Mouse (Mus musculus): Measurements from ENCODE around the gene Rnf26. TPM values are rescaled to one million over a fixed set of nuclear protein-coding genes. Genes with fewer than 3 reads are reported as not detected.
A peak's percentile ranks its signal among the peaks of the same experiment; 100 is the strongest.

The Rnf26 gene
- polyA plus RNA-seq, 1 experiment from 2014 or later: 61.7 TPM

DNA sequence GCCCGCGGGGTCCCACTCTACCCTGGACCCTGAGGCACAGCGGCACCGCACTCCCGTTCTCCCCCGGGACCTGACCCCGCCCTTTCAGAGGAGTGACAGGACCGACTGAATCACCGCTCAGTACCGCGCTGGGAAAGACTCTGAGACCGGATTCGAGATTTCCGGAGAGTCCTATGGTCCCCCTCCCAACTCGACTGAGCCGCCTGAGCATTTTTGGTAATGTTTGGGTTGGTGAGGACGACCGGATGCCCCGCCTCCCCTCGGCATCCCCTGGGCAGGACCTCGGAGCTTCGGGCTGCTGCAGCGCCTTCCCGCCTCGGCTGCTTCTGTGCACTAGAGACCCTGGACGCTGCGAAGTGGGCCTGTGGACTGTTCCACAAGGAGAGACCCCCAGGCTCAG is 16.7 kb upstream of the Rnf26 start:
- peak overlapping the region; percentile 22 for H3K4me3 ChIP-seq (ENCODE audit: low read depth, low read length)
- under 1% methylated on average over 27 of the region's 27 CpGs for WGBS
- H3K9ac ChIP-seq (replicated peaks; ENCODE audit: low read depth, low read length): 0 out of 2 replicates have a peak overlapping the region, but pooled peaks have one; percentile 14
- no peaks in the 10 kb centered on the region for H3K9me3 ChIP-seq (ENCODE audit: control insufficient read depth, low read depth, low read length)
- H3K36me3 ChIP-seq (ENCODE audit: control insufficient read depth, insufficient read depth, low read length): no peaks in the 10 kb centered on the region
- peak overlapping the region; percentile 53 for H3K4me2 ChIP-seq (replicated peaks; ENCODE audit: low read depth, low read length)
- peak; percentile 46; the same call in 1 of the 2 replicates for ATAC-seq (ENCODE audit: insufficient number of reproducible peaks, insufficient read depth, low FRiP score, low read depth)
- peak overlapping the region; percentile 84 for H3K27ac ChIP-seq (ENCODE audit: low read length)
- no peaks in the 10 kb centered on the region for H3K27me3 ChIP-seq (ENCODE audit: control insufficient read depth, insufficient read depth, low read length)
- peaks cover 35% of the 10 kb centered on the region for H3K4me1 ChIP-seq (ENCODE audit: control insufficient read depth, insufficient read depth, low read length)

DNA sequence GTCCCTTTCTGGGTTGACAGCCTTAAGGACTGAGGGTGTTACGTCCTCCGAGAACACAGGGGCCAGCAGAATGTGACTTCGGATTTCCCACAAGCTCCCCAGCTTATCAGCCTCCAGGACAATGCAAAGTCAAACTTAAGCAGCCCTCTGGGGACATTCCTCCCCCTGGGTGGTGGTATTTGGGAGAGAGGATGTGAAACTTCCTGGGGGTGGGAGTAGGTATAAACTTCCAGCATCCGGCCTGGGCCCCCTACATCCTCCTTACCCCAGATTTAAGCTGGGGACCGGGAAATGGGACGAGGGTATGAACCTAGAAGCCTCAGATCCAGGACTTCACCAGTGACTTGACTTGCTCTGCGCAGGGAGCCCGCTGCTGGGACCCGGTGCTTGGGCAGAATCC is 16.3 kb upstream of the Rnf26 start:
- Histone ChIP-seq H3K9ac (replicated peaks; ENCODE audit: low read depth, low read length) (0 out of 2 replicates have a peak overlapping the region, but pooled peaks have one; percentile 14), H3K27ac (ENCODE audit: low read length) (peak overlapping the region; percentile 84), H3K4me1 (ENCODE audit: control insufficient read depth, insufficient read depth, low read length) (peaks cover 33% of the 10 kb centered on the region), H3K4me2 (replicated peaks; ENCODE audit: low read depth, low read length) (peak overlapping the region; percentile 53), H3K36me3 (ENCODE audit: control insufficient read depth, insufficient read depth, low read length) (no peaks in the 10 kb centered on the region), H3K4me3 (ENCODE audit: low read depth, low read length) (peak overlapping the region; percentile 22), H3K9me3 (ENCODE audit: control insufficient read depth, low read depth, low read length) (no peaks in the 10 kb centered on the region), H3K27me3 (ENCODE audit: control insufficient read depth, insufficient read depth, low read length) (no peaks in the 10 kb centered on the region)
- WGBS: 4% methylated on average over 9 of the region's 9 CpGs
- no peak for ATAC-seq (ENCODE audit: insufficient number of reproducible peaks, insufficient read depth, low FRiP score, low read depth)

DNA sequence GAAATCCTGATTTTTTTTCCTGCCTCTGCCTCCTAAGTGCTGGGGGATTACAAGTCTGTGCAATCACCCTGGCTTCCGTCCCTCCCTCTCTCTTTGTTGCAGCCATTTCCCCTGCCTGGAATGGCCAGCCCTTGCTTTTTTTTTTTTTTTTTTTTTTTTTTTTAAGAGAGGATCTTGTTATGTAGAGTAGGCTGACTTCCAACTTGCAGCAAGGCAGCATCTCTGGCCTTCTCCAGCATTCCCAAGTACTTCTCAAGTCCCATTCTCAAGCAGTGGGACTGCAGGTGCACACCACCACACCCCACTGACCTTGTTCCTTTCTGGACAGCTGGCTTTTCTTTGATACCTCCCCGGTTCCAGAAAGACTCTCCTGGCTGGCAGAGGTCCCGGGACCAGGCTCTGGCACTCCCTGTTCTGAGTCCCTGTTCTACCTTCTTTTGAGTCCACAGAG is 14.1 kb upstream of the Rnf26 start:
- Histone ChIP-seq H3K9me3 (ENCODE audit: control insufficient read depth, low read depth, low read length) (no peaks in the 10 kb centered on the region), H3K27me3 (ENCODE audit: control insufficient read depth, insufficient read depth, low read length) (no peaks in the 10 kb centered on the region), H3K4me2 (replicated peaks; ENCODE audit: low read depth, low read length) (no peak overlapping the region), H3K4me3 (ENCODE audit: low read depth, low read length) (no peak overlapping the region), H3K4me1 (ENCODE audit: control insufficient read depth, insufficient read depth, low read length) (peaks cover 21% of the 10 kb centered on the region), H3K9ac (replicated peaks; ENCODE audit: low read depth, low read length) (no peak overlapping the region), H3K27ac (ENCODE audit: low read length) (no peak overlapping the region), H3K36me3 (ENCODE audit: control insufficient read depth, insufficient read depth, low read length) (no peaks in the 10 kb centered on the region)
- WGBS: 66% methylated on average over 3 of the region's 3 CpGs
- ATAC-seq (ENCODE audit: insufficient number of reproducible peaks, insufficient read depth, low FRiP score, low read depth): no peak

DNA sequence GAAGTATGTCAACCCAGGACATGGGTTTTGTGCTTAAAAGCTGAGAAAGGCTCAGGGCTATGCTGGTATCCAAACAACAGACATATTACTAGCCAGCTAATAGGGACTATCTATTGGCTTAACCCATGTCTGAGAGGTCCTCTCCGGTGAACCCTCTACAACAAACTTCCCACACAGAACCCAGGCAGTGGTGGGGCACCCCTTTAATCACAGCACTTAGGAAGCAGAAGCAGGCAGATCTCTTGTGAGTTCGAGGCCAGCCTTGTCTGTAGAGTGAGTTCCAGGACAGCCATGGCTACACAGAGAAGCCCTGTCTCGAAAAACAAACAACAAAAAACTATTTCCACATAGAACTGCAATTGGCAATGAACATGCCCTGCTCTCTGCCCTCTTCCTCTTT is 13.4 kb upstream of the Rnf26 start:
- Histone ChIP-seq H3K36me3 (ENCODE audit: control insufficient read depth, insufficient read depth, low read length) (no peaks in the 10 kb centered on the region), H3K9ac (replicated peaks; ENCODE audit: low read depth, low read length) (no peak overlapping the region), H3K4me1 (ENCODE audit: control insufficient read depth, insufficient read depth, low read length) (peaks cover 20% of the 10 kb centered on the region), H3K27me3 (ENCODE audit: control insufficient read depth, insufficient read depth, low read length) (no peaks in the 10 kb centered on the region), H3K9me3 (ENCODE audit: control insufficient read depth, low read depth, low read length) (no peaks in the 10 kb centered on the region), H3K27ac (ENCODE audit: low read length) (no peak overlapping the region; the same call in 1 of the 2 replicates), H3K4me2 (replicated peaks; ENCODE audit: low read depth, low read length) (no peak overlapping the region), H3K4me3 (ENCODE audit: low read depth, low read length) (no peak overlapping the region)
- no peak for ATAC-seq (ENCODE audit: insufficient number of reproducible peaks, insufficient read depth, low FRiP score, low read depth)
- 90% methylated on average over 3 of the region's 3 CpGs for WGBS

DNA sequence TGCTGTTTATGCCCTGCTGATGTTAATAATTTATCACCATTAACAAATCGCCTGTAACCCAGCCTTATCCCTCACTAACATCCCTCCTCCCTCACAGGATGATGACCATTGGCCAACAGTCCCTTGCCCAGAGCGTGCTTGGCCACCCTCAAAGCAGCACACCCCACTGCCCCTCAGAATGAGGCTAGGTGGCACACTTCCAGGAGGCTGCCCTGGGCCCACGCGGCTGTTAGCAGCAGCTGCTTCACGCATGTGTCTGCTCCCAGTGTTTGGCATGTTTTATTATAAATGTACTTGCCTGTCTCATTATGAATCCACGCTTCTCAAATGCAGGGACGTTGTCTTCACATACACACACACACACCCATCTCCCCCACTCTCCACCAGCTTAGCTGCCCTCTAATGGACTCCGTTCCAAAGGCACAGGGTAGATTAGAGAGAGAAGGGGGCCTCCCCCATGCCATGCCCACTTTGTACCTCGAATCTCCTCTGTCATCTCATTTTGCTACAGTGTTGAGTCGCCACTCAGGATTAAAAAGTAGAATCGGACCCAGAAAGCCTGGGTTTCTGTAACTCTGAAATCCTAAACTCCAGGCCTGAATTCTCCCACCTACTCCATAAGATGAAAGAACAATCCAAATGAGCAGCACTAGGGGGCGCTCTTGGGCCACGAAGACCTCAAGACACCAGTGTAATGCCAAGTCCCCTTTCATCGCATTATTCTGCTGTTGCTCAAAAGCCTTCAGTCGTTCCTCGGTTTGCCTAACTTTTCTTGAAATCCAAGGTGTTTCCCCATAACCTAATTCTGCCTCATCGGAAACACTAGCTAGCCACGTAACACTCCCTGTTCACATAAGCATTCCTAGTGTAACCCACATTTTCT is 12.5 kb upstream of the Rnf26 start:
- H3K27ac ChIP-seq (ENCODE audit: low read length): no peak overlapping the region; the same call in 1 of the 2 replicates
- WGBS: 24% methylated on average over 18 of the region's 18 CpGs
- H3K4me3 ChIP-seq (ENCODE audit: low read depth, low read length): no peak overlapping the region
- H3K9ac ChIP-seq (replicated peaks; ENCODE audit: low read depth, low read length): no peak overlapping the region
- H3K36me3 ChIP-seq (ENCODE audit: control insufficient read depth, insufficient read depth, low read length): no peaks in the 10 kb centered on the region
- H3K4me1 ChIP-seq (ENCODE audit: control insufficient read depth, insufficient read depth, low read length): peaks cover 11% of the 10 kb centered on the region
- no peaks in the 10 kb centered on the region for H3K9me3 ChIP-seq (ENCODE audit: control insufficient read depth, low read depth, low read length)
- H3K27me3 ChIP-seq (ENCODE audit: control insufficient read depth, insufficient read depth, low read length): no peaks in the 10 kb centered on the region
- ATAC-seq (ENCODE audit: insufficient number of reproducible peaks, insufficient read depth, low FRiP score, low read depth): peak; percentile 42; the same call in 1 of the 2 replicates
- H3K4me2 ChIP-seq (replicated peaks; ENCODE audit: low read depth, low read length): no peak overlapping the region

DNA sequence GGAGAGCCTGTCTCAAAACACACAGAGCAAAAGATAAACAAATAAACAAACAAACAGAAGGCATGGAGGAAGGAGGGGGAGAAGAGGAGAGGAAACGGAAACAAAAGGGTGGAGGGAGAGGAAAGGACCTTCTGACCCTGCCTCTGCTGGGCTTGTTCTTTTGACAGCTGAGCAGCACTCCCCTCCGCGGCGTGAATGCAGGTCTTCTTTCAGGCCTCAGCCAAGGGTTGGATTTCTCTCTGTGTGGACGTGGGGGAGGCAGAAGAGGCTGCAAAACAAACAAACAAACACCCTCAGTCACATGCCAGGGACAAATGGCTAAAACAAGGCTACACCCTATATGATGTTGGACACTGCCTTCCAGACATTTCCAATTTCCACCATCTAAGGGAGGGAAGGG is 11.7 kb upstream of the Rnf26 start:
- H3K4me3 ChIP-seq (ENCODE audit: low read depth, low read length): no peak overlapping the region
- WGBS: 50% methylated on average over 5 of the region's 5 CpGs
- H3K27ac ChIP-seq (ENCODE audit: low read length): no peak overlapping the region
- ATAC-seq (ENCODE audit: insufficient number of reproducible peaks, insufficient read depth, low FRiP score, low read depth): no peak
- no peaks in the 10 kb centered on the region for H3K36me3 ChIP-seq (ENCODE audit: control insufficient read depth, insufficient read depth, low read length)
- H3K4me1 ChIP-seq (ENCODE audit: control insufficient read depth, insufficient read depth, low read length): peaks cover 4% of the 10 kb centered on the region; the same call in 1 of the 2 replicates
- H3K27me3 ChIP-seq (ENCODE audit: control insufficient read depth, insufficient read depth, low read length): no peaks in the 10 kb centered on the region
- no peak overlapping the region for H3K9ac ChIP-seq (replicated peaks; ENCODE audit: low read depth, low read length)
- no peaks in the 10 kb centered on the region for H3K9me3 ChIP-seq (ENCODE audit: control insufficient read depth, low read depth, low read length)
- no peak overlapping the region for H3K4me2 ChIP-seq (replicated peaks; ENCODE audit: low read depth, low read length)

DNA sequence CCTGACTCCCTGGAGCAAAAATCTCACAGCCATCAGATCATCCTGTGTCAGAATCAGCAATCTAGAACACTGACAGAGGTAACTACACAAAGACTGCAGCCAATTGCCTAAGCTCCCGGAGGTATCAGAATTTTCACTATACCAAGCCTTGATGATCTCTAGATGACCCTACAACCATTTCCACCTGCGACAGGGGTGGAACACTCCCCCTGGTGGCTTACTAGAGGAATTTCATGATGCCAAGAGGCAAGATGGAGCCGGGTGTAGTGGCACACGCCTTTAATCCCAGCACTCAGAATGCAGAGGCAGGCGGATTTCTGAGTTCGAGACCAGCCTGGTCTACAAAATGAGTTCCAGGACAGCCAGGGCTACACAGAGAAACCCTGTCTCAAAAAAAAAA is 11.0 kb upstream of the Rnf26 start:
- Histone ChIP-seq H3K36me3 (ENCODE audit: control insufficient read depth, insufficient read depth, low read length) (no peaks in the 10 kb centered on the region), H3K4me1 (ENCODE audit: control insufficient read depth, insufficient read depth, low read length) (peaks cover 3% of the 10 kb centered on the region; the same call in 1 of the 2 replicates), H3K27ac (ENCODE audit: low read length) (no peak overlapping the region), H3K9ac (replicated peaks; ENCODE audit: low read depth, low read length) (no peak overlapping the region), H3K27me3 (ENCODE audit: control insufficient read depth, insufficient read depth, low read length) (no peaks in the 10 kb centered on the region), H3K9me3 (ENCODE audit: control insufficient read depth, low read depth, low read length) (no peaks in the 10 kb centered on the region), H3K4me3 (ENCODE audit: low read depth, low read length) (no peak overlapping the region), H3K4me2 (replicated peaks; ENCODE audit: low read depth, low read length) (no peak overlapping the region)
- 77% methylated on average over 6 of the region's 6 CpGs for WGBS
- no peak for ATAC-seq (ENCODE audit: insufficient number of reproducible peaks, insufficient read depth, low FRiP score, low read depth)

DNA sequence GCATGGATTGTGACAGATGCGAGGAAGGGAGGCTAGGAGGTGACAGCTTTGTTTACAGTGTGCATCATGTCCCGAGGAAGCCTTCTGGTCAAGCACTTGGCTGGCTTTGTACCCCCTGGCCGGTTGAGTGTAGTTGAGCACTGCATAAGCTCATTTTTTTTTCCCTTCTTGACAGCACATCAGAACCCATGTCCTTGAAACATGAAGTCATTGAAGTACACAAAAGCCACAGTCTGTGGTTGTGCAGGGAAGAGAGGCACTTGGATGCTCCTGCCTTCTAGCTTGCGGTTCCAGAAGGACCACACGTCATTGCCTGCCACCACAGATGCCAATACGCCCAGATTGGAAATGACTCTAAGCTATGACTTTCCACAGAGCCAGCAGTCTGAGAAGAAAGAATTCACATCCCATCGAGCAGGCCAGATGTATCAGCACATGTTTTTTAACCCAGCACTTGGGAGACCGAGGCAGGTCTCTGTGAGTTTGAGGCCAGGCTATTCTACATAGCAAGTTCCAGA is 6.7 kb upstream of the Rnf26 start:
- H3K4me1 ChIP-seq (ENCODE audit: control insufficient read depth, insufficient read depth, low read length): no peaks in the 10 kb centered on the region
- H3K27ac ChIP-seq (ENCODE audit: low read length): no peak overlapping the region
- H3K4me2 ChIP-seq (replicated peaks; ENCODE audit: low read depth, low read length): no peak overlapping the region
- no peaks in the 10 kb centered on the region for H3K9me3 ChIP-seq (ENCODE audit: control insufficient read depth, low read depth, low read length)
- no peak for ATAC-seq (ENCODE audit: insufficient number of reproducible peaks, insufficient read depth, low FRiP score, low read depth)
- H3K9ac ChIP-seq (replicated peaks; ENCODE audit: low read depth, low read length): no peak overlapping the region
- H3K27me3 ChIP-seq (ENCODE audit: control insufficient read depth, insufficient read depth, low read length): no peaks in the 10 kb centered on the region
- no peaks in the 10 kb centered on the region for H3K36me3 ChIP-seq (ENCODE audit: control insufficient read depth, insufficient read depth, low read length)
- no peak overlapping the region for H3K4me3 ChIP-seq (ENCODE audit: low read depth, low read length)
- 62% methylated on average over 8 of the region's 8 CpGs for WGBS
